Mouse (Mus musculus) gonadal fat pad, adult 2 months (tissue): ENCODE measurements around the gene Cmtm6. TPM values are rescaled to one million over a fixed set of nuclear protein-coding genes. Genes with fewer than 3 reads are reported as not detected.

Experiments
- DNase-seq: peaks from one replicate; pipeline ENCODE4 v3.0.0-alpha.2; 2012; ENCODE audit warnings: low read depth
- polyA plus RNA-seq: library from polyadenylated mRNA; depleted of rRNA; stranded (reverse); fragments of >200 nt; gene quantifications from 2 replicates; pipeline ENCODE4 v1.2.3, GENCODE M21; 2012

Gene Cmtm6
- polyA plus RNA-seq, 1 experiment = 58.3 TPM

DNA sequence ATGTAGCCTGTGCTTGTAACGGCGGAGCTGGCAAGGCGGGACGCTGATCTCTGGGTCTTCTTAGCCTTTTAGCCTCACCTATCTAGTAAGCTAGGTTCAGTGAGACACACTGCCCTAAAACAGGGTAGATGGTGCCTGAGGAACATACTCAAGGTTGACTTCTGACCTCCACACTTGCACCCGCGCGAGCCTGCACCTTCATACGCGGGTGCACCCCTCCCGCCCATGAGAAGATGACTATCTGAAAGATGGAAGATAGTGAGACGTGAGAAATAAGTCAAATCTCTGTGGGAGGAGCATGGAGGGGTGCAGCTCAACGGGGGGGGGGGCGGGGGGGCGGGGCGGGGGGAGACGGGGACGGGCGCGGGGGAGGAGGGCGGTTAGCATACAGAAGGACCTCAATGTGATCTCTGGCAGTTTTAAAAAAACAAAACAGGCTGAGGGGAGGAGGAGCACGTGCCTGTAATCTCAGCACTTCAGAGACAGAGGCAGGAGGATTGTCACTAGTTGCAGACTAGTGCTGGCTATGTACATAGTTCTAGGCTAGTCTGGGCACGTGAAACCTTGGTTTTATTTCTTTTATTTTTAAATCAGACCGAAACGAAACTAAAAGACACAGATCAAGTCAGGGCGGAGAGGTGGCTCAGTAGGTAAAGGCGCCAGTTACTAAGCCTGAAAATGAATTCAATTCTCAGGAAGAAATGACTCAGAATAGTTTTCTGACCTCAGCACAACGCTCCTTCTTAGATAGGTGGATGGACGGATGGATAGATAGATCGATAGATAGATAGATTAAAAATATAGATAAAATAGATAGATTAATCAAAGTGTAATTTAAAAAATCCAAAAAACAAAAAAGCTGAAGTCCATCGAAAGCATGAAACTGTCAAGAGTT, 758 bp upstream of the Cmtm6 start:
- no peak for DNase-seq

DNA sequence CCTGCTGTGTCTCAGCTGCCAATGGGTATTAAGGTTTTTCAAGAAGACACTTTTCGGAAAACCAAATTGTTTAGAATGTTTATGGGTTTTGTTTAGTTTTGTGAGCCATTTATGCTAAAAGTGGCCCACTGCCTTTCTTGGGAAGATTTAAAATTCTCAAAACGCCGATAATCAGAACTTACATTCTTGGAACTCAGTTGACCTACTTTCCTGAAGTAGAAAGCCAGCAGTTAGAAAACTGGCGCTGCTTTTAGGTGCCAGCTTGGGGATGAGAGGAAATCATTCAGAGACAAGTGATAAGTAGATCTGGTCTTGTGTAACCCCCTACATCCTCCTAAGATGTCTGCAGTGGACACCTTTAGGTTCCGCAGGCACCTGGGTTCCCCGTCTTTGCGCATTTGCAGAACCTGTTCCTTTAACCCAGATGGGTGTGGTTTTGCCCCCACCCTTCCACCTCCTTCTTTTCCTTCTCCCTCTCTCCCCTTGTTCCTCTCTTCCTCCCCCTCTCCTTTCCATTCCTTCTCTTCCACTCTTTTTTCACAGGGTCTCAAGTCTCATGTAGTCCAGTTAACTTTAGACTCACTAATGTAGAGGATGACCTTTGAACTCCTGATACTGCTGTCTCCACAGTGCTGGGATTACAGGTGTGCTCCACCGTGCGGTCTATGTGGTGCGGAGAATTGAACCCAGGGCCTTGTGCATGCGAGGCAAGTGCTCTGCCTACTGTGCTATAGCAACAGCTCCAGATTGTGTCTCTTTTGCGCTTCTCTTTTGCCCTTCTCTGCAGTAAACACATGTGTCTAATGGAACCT, 1.2 kb downstream of the Cmtm6 start:
- no peak for DNase-seq

DNA sequence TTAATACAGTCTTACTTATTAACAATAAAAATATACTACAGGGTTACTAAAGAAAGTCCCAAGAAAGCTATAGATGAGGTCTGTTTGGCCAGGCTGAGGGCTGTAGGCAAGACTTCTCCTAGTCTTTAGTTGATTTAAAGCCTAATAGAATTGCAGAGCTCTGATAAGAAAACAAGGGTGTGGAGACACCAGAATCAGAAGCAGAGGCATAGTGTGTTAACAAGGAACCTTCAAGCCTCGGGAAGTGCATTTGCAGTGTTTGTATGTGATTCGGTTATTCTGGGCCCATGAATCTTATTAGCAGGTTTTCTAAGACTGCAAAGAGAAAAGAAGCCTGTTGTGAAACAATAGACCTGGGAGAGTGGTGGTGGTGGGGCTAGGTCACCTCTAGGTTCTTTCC, 2.3 kb downstream of the Cmtm6 start:
- no peak for DNase-seq

DNA sequence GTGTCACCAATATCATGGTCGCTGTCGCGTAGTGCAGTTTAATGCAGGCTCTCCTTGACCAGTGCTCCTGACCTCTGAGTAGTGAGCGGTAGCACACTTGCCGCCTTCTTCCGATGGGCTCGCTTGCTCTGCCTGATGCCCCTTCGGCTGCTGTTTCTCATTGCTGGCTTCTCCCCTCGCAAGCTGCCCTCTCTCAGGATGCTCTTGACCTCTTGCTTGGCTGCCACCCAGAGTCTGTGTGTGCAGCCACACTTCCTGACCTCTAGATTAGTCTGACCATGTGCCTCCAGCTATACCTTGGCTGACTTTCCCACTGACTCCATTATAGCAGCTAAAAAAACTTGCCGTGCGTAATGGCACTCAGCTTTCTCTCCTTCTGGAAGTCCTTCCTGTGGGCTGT, 5.5 kb downstream of the Cmtm6 start:
- DNase-seq = no peak

DNA sequence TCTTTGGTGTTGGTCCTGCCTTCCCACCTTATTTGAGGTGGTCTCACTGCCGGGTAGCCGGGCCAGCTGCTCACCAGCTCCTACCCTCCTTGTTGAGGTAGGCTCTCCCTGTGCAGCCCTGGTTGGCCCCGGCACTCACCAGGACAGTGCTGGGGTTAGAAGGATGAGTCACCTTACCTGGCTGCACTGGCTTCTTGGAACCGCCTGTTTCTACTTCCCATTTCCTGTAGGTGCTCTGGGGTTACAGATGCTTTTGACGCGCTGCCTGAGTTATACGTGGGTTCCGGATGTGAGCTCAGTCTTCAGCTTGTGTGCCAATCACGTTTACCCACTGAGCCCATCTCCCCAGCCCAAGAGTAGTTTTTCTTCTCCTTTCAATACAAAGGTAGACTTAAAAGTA, 9.4 kb downstream of the Cmtm6 start:
- DNase-seq = no peak

DNA sequence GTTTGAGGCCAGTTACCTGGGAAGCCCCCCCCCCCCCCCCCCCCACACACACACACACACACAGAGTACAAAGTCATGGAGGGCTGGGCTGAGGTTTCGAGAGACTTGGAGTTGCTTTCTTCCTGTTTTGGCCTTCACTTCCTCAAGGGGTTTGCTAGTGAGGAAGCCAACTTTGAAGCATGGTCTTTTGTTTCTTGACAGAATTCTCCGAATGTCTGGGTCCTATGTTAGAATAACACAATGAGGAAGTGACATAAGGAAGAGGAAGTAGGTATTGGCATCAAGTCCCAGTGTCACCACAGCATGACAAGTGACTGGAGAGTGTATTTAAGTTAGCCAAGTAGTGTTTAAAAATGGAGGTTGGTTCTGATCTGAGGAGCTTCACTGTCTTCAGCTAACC, 11.8 kb downstream of the Cmtm6 start:
- no peak for DNase-seq

DNA sequence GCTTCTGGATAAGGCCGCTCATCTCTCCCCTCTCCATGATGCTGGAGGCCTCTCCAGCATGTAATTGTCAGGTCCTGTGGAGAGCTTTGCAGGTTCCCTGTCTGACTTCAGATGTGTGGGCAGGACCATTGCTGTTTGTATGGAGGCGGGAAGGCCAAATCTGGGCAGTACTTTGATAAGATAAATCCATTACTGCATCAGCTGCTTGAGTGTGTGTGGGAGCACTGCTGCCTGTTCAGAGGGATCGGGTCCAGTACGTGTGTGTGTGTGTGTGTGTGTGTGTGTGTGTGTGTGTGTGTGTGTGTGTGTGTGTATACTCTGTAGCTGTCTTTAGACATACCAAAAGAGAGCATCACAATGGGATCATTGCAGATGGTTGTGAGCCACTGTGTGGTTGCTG, 14.2 kb downstream of the Cmtm6 start:
- DNase-seq = no peak

DNA sequence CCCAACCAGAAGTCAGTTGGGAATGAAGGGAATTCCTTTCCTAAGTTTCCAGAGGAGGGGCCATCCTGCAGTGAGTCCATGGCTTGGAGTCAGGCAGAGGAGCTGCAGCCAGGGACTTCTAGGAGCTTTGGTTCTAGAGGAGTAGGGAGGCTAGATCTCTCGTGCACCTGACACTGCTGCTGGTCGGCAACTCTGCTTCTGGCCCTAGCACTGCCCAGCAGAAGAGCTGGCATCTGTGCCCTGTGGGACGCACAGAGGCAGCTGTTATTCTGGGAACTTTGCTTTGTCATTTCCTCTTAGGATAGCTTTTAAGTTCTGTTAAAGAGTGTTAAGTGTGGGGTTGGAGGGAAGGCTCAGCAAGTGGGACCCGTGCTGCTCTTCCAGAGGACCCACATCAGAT, 14.7 kb downstream of the Cmtm6 start:
- no peak for DNase-seq

DNA sequence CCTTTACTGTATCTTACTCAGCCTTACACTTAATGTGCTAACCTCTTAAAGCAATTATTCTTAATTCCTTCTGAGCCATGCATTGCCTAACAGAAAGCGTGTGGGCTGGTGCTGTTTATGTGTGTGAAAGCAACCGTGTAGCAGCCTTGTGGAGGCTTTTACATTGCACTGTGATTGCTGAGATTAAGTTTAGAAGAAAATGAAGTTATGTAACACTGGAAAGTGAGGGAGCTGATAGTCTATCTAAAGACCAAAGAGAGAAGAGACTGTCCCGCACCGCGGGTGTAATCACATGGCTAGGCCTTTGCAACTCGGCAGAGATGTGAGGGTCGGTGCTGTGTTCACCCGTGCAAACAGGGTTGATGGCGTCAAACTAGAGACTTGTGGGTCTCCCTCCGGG, 16.1 kb downstream of the Cmtm6 start:
- peak; percentile 75 for DNase-seq

DNA sequence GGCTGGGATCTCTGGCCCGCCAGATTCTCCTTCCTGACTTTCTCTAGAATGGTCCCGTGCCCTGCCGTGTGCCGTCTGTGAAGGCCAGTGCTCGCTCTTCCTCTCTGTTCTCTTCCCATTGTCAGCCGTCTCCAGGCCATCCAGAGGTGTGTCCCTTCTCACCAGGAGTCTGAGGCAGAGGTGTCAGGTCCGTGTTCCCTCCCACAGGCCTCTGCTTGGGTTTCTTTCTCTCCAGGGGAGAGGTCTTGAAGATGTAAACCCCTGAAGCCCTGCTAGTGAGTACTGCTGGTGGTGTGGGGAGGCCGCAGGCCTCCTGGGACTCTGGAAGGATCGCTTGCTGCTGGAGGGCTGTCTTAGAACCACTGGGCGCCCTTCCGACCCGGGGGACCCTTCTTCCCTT, 16.6 kb downstream of the Cmtm6 start:
- no peak for DNase-seq

DNA sequence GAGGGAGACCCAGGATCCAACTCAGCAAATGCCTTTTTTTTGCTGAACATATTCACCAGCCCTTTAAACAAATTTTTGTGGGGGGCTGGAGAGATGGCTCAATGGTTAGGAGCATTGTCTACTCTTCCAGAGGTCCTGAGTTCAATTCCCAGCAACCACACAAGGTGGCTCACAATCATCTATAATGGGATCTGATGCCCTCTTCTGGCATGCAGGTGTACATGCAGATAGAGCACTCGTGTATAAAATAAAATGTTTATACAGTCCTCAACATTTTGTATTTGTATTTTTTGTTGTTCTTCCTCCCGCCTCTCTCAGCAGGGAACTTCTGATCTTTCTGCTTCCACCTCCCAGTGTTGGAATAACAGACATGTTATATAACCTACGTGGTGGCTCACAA, 20.7 kb downstream of the Cmtm6 start:
- DNase-seq = no peak

DNA sequence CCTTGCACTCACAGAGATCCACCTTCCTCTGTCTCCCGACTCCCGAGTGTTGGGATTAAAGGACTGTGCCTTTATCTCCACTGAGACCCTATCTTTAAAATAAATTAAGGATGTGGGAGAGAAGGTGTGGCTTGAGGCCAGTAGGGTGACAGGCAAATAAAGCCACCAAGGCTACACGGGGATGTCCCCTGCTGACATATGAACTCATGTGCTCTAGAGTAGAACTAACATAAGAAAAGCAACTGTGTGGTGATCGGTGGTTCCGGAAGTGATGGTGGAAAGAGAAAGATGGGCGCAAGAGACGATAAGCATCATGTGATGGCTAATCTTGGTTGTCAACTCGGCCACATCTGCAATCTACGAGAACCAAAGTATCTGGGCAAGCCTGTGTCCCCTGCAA, 21.4 kb downstream of the Cmtm6 start:
- DNase-seq = no peak

DNA sequence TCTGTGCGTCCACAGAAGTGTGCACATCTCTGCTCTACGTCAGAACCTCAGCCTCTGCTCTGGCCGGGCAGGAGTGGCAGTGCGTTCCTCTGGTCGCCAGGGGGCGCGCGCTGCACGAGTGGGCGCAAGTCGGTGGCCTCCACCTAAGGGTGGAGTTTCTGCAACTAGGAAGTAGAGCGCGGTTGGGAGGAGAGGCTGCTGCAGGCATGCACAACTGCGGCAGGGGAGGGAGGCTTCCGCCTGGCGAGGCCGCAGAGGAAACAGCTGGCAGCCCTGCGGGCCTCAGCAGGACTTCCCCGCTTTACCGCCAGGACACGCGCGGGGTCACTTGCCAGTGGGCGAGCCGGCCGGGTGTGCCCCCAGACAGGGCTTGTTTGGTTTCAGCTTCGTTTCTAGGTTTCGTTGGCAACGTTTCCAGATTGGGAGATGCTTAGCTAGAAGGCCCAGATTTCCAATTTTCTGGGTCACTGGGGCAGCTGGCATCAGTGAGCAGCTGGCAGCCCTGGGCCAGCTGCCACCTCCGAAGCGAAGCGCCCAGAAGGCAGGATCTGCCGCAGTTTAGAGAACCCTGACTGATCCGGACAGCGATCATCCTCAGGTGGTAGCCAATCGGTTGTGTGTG, 22.1 kb downstream of the Cmtm6 start:
- DNase-seq = no peak

DNA sequence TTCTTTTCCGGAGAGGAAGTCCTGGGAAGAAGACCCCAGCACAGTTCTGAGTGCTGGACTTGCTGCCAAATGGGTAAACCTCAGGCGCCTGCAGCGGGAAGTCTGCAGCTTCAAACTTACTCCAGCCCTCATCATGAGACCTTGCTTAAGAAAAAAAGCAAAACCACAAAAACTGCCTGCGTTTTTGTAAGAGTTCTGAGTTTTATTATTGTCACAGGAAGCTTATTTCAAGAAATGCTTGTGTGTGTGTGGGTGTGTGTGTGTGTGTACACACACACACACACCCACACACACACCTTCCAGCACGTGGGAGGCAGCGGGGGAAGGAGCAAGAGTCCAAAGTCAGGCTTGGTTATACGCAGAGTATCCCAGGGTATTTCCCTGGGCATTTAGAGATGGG, 27.4 kb downstream of the Cmtm6 start:
- DNase-seq = no peak

DNA sequence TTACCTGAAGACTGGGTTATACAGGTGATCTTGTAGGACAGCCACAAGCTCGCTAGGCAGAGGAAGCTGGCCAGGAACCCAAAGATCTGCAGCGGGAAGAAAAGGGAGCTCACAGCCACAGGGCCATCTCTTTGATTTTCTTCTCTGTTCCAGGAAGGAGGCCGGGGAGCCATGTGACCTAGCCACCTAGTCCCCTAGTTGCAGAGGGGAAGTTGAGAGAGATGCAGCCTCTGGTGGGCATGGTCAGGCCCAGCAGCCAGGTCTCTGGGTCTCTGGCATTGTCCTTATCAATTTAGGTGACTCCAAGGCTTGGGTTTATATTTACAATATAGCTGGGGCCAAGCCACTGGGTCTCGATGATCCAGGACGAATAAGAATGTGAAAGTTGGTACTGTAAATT, 27.9 kb downstream of the Cmtm6 start:
- no peak for DNase-seq

DNA sequence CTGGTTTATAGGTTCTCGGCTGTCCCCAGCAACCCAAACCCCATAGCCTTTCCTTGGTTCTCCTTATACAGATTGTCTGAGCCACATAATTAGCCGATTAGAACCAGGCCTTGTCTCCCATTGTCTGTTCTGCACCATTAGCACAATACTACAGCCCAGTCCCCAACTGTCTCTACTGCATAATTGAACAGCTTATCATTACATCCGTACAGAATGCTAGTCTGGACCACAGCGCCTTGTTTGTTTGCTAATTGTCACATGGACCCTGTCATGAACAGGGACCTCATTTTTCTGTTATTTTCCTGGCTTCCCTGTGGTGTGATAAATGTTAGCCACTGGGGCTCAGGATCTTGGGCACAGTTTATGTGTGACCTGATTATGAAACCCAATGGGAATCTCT, 29.0 kb downstream of the Cmtm6 start:
- no peak for DNase-seq

DNA sequence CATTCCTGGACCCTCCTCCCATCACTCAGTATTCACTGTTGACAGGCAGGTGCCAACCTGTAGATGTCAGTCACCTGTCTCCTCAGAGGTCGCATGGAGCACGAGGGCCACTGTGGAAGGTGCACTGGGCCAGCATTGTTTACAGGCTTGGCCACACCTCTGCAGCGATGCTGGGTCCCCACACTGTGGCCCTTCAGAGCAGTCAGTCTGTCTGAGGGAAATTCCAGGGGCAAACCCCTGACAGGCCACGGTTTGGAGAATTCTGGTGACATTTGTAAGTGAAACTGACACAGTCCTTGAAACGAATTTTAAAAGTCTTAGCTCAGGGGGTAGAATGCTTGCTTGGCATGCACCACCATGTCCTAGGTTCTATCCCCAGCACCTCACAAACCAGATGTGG, 29.4 kb downstream of the Cmtm6 start:
- no peak for DNase-seq

DNA sequence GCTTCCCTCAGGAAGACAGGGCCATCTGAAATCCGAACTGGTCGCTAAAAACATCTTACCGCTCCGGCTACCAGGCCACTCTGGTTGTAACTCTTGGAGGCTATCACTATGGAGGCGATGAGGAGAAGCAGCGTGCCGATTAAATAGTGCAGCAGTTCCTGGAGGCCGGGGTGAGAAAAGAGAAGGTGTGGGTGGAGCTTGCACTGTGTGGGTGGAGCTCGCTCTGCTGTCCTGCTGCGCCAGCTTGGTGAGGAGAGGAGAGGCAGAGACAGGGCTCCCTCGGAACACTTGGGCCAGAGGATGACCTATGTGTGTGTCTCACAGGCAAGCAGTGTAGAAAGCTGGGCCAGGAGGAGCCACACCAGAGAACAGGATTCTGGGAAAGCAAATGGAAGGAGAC, 30.9 kb downstream of the Cmtm6 start:
- DNase-seq = no peak

DNA sequence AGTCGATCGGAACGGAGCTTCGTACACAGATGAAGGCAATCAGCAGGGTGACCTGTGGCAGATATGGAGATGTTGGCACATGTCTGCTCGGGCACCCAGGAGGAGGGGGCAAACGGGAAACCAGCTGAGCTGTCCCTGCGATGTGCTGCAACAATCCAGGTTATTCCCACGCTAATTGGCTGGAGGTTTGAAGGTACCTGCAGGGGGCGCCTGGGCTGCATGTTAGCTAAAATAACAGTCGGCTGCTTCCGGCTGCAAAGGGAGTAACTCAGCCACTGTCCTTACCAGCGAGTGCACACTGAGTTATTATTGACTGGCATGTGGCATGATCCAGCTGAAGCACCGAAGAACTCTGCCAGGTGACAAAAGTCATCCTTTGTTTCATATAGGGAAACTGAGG, 32.4 kb downstream of the Cmtm6 start:
- DNase-seq = no peak

DNA sequence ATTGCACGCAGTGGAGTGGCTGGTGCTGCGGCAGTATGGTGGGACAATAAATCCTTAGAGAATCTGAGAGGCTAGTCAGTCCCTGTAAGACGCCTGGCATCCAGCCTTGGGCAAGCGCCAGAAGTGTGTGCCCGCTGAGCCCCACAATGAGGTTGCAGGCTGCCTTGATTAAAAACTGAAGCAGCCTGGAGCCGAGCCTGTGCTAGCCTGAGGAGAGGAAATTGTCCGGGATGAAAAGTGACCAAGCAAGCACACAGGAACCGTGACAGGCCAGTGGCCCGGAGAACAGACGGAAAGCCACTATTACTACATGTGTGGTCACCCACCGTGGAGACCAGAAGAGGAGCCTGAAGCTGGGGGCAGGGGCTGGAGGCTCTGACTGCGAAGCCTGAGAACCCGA, 36.1 kb downstream of the Cmtm6 start:
- DNase-seq = no peak

DNA sequence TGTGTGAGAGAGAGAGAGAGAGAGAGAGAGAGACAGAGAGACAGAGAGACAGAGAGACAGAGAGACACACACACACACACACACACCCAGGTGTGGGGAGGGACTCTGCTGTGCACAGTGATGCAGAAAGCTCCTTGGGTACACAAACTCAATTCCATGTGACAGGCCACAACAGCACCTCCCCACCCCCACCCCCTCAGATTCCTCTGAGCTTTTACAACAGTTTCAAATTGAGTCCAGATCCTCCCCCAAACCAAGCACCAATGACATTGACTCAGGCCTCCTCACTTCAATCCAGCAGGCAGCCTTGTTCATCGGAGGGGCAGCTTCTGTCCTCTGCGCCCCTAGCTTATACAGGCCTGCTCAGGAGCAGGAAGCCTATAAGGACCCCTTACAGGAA, 36.6 kb downstream of the Cmtm6 start:
- no peak for DNase-seq

DNA sequence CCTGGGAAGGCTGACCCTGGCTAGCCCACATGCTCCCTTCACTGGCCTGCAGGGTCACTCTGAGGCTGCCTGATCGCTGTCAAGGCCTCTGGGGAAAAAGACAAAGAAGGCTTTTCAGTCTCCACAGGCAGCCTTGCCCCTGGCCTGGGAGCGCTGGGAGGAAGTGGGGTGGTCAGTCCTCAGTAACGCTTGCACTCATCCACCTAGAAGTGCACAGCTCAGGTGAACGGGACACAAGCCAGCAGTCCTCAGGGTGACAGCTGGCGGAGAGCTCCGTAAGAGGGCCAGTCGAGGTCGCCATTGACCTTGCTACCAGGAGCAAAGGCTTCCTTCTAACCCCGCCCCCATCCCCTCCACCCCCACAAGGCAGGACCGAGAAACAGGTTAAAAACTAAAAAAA, 37.1 kb downstream of the Cmtm6 start:
- no peak for DNase-seq

DNA sequence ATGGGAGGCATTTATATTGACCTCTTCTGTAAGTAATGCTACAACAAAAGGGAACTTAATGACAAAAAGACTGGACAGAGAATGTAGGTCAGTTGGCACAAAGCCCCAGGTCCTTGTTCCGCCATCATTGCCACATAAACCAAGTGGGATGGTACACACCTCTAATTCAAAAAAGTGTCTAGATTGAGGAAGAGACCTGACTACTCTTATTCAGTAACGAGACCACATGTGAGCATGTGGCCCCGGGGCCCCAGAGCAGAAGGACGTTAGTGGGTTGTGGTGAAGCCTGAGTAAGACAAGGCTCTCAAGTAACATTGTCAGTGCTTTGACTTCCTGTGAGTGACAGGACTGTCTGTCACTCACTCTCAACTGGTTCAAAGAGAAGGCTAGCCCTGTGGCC, 39.3 kb downstream of the Cmtm6 start:
- DNase-seq = no peak
